Mouse (Mus musculus): ENCODE results near the gene Sergef.

DNA sequence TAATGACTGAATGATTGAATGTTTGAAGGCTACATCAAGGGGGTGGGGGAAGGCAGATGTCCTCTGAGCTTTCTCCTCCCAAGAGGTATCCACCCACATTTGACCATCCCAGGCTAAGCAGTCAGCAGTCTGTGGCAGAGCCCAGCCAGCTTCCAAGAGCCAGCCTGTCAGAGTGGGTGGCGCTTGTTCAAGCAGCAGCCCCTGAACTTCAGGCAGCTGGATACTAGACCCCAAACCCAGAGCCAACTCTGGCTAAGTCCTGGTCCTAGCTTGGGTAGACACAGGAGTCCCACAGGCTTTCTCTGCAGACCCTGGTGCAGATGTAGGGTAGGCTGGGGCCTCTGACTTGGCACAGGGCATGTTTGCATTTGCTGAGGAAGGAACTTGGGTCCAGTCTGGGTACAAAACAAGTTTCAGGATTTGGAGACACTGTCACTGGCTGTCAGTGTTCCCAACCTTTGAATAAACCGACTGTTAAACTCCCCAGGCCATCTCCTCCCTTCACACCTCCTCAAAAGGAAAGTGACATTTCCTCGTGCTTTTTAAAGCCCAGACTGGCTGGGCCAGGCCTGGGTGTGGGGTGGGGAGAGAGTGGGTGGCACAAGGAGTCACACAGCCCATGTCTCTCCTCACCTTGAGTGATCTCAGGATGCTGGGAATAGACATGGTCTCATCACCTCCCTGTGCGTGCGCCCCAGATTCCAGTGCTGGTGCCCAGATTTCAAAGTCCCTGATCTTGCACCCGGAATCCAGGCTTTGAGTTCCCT, 225.5 kb downstream of the Sergef start:
- TF ChIP-seq CTCF (IDR thresholded peaks at IDR 0.05; ENCODE audit: control insufficient read depth, insufficient read depth, insufficient read length) = no peak
- no peak for TF ChIP-seq MAX (IDR thresholded peaks at IDR 0.05)
- no peak for TF ChIP-seq USF1 (IDR thresholded peaks at IDR 0.05; ENCODE audit: low read depth)
- TF ChIP-seq MYOD1 (IDR thresholded peaks at IDR 0.05; ENCODE audit: control insufficient read depth, insufficient read length, low read depth) = no peak
- TF ChIP-seq CEBPB (IDR thresholded peaks at IDR 0.05; ENCODE audit: low read depth) = no peak
- TF ChIP-seq MYOG (IDR thresholded peaks at IDR 0.05; ENCODE audit: control insufficient read depth, extremely low read depth, insufficient read length) = no peak

All from C2C12 (cell line).